Mouse (Mus musculus) inflammation-experienced regulatory T-cells, adult 6 months (primary cell): ENCODE measurements around the gene Ackr4. TPM values are rescaled to one million over a fixed set of nuclear protein-coding genes. Genes with fewer than 3 reads are reported as not detected.

Experiments
- ATAC-seq: one replicate; pipeline ENCODE4 v1.8.0; 2017
- polyA plus RNA-seq, 3 experiments: library from polyadenylated mRNA; unstranded; fragments of 100-300 nt; shearing (Covaris generic); gene quantifications; one replicate each; pipeline ENCODE4 v1.2.1; 2017

Ackr4 gene
- polyA plus RNA-seq, 3 experiments from 2014 or later: 1.3 TPM; not detected in 2

DNA sequence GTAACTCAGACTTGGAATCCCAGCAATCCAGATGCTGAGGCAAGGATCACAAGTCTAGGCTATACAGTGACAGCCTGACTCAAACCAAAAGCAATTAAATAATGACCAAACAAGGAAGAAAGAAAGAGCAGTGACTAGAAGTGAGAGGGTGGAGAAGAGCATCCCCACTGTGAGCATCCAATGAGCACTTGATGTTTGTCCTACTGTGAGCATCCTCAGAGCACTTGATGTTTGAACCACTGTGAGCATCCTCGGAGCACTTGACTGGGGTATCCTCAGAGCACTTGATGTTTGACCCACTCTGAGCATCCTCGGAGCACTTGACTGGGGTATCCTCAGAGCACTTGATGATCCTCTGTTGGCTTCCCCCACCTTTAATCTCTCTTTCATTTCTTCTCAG, 21.7 kb downstream of the Ackr4 start:
- ATAC-seq: no peak

GRCm38 (mm10) chr9:104102901-104103300, 23.8 kb downstream of the Ackr4 start:
- ATAC-seq: no peak

GRCm38 (mm10) chr9:104102301-104102700, 24.4 kb downstream of the Ackr4 start:
- ATAC-seq: no peak

DNA sequence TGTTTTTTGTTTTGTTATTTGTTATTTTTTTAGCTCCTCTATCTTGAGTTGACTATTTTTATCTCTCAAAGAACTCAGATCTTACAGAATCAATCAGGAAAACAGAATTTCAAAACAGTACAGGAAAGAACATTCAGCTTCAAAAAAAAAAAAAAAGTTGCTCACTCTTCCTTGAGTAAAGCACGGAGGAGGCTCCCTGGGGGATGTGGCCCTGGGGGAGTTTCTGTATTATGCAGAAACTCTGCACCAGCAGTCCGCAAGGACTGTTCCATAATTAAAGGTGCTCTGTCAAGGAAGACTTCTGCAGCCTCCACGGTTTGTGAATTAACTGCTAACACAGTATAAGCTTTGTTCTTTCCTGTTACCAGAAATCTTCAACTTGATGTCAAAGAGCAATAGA, 25.3 kb downstream of the Ackr4 start:
- no peak for ATAC-seq

GRCm38 (mm10) chr9:104100822-104101221, 25.9 kb downstream of the Ackr4 start:
- no peak for ATAC-seq

GRCm38 (mm10) chr9:104099060-104099459, 27.7 kb downstream of the Ackr4 start:
- peak; percentile 69 for ATAC-seq

DNA sequence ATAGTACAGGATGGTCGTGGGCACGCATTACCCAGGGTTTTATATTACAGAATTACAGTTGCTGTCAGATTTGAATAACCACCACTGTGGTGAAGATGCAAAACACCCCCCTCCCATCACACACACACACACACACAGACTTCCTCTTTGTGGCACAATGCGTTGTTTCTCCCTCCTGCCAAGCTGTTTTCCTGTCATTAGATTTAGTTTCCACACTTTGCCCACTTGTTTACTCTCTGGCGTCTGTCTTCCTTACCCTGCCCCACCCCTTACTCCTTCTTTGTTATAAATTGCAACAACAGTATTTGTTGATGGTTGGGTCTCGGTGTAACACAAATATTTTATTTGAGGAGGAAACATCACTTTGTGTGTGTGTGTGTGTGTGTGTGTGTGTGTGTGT, 28.5 kb downstream of the Ackr4 start:
- ATAC-seq: no peak

DNA sequence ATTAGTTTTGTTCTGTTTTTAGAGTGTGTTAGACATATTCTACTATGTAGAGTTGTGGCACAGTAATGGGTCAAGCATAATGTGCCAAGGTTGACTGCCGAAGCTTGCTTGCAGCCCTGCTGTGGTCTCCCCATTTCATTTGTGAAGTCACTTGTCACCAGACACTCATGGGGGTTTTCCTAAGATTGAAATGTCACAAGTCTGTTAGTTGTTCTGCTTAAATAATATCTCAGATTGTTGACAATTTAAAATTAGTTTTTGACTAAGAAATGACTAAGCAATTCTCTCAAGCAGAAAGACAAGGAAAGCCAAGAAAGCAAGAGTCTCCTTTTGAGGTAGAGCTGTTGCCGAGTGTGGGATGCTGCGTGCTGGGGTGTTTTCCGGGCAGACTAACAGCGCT, 33.8 kb downstream of the Ackr4 start:
- no peak for ATAC-seq

DNA sequence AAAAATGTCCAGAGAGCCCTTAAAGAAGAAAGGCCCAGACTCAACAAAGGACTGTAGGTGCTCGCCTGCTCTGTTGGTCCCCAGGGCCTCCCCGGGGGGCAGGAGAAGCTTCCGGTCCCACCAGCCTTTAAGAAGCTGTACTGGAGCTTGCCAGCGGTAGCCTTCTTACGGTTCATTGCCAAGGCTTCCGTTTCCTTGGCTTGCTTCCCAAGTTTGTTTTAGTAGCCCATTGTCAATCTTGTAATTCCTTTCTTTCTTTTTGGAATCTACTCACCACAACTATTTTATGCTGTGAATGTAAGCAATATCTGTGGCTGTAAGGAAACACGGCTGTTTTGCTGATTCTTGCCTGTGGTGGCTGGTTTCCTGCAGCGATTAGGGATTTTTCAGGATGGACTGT, 38.2 kb downstream of the Ackr4 start:
- no peak for ATAC-seq

GRCm38 (mm10) chr9:104085730-104086429, 40.9 kb downstream of the Ackr4 start:
- ATAC-seq: no peak

GRCm38 (mm10) chr9:104080038-104080437, 46.7 kb downstream of the Ackr4 start:
- ATAC-seq: no peak

GRCm38 (mm10) chr9:104079379-104079778, 47.4 kb downstream of the Ackr4 start:
- ATAC-seq: no peak

DNA sequence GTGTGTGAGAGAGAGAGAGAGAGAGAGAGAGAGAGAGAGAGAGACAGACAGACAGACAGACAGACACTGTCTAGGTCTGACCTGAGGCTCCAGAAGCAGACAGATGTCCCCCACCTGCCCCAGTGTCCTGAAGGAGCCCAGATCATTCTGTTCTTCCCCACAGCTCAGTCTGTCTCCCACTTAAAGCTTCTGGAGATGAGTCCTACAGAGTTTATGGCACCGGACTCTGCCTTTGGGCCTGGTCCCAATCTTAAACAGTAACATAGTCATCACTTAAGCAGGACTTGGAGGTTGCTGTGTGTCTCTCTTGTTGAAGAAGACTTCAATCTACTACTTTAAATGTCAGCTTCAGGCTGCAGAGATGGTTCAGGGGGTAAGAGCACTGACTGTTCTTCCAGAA, 48.0 kb downstream of the Ackr4 start:
- ATAC-seq: no peak

- no peak for ATAC-seq
These were observed 50.9 kb downstream of the Ackr4 start for GRCm38 (mm10) chr9:104075808-104076207.

DNA sequence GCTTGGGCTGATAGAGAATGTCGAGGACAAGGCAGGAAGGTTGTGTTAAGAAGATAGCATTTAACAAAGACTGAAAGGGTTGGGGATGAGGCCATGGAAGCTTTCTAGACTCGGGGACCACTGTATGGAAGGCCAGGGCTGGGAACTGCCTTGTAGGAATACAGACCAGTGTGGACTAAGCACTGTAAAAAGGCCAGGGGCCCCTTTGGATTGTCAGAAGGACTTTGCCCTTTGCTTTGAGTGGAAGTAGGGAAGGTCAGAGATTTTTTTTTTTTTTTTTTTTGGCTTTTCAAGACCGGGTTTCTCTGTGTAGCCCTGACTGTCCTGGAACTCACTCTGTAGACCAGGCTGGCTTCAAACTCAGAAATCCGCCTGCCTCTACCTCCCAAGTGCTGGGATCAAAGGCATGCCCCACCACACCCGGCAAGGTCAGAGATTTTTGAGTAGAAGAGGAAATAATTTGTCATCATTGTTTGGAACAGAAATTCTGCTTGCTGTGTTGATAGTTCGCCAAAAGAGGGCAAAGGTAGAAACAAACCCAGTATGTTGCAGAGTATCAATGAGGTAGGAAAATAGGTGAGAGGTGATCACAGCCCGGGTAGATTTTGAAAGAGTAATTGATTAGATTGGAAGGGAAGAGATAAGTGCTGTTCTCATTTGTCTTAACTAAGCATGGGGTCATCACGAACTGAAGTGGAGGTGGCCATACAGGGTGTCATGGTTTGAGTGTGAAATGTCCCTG, 55.7 kb downstream of the Ackr4 start:
- no peak for ATAC-seq

DNA sequence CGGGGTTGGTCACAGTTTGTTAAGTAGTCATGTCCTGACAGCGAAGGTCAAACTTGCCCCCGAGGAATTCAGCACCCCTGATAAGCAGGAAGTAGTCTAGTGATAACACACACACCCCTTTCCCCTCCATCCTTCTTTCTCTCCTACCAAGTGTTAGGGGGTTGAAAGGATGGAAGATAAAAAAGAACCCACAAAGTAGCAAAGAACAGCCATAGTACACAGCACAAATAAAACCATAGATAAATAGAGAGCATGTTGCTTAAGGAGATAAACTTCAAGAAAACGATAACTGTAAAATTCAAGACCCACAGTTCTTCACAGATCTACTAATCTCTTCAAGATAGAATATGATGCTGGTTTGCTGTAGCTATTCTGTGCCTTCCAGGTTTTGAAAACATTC, 56.5 kb downstream of the Ackr4 start:
- no peak for ATAC-seq

DNA sequence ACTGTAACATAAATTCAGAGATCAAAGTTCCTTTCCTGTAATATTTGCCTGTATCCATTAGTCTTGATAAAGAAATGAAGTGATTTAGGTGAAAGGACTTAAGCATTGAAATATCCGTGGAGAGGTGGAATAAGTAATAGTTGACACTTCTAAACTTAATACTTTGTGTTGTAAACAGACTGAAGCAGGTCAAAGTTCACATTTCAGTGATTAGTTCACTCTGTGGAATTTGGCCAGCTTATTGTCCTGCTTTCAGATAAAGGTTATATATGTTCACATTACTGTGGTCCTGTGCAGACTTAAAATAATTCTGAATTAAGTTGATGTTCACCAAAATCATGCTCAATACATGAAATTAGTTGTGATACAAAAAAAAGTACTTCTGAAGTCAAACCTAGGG, 62.2 kb downstream of the Ackr4 start:
- no peak for ATAC-seq

DNA sequence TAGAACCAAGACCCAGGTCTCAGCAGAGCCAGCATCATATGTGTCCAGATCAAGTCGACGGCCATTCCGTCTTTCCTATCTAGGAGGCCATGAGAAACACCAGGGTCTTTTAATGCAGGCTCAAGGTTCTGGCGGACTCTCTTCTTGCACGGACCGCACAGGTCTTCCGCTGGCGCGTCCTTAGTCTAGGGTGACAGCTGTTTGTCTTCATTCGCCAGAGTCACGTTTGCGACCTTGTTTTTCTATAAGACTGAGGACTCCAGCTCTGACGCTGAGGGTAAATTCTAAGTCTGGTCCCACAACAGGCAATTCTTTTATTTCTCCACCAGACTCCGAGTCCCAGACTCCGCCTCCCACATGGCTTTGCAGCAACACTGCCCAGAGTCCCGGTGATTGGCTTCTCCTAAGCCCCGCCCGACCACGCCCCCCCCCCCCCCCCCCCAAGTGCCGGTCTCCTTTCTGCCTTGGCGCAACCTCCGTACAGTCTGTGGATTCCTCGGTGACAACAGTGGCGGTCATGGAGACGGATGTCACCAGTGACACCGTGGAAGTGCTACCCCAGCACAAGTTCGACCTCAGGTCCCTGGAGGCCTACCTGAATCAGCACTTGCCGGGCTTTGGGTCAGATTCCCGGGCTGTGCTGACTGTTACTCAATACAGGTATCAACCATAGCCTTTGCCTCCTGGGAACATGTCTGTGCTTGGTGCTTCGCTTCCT, 63.3 kb downstream of the Ackr4 start, which contains the start of gene Acad11:
Gene Acad11 (plus strand): TSS at position 134 of the 718 bp plus-strand sequence.
- ATAC-seq: peak; percentile 84

DNA sequence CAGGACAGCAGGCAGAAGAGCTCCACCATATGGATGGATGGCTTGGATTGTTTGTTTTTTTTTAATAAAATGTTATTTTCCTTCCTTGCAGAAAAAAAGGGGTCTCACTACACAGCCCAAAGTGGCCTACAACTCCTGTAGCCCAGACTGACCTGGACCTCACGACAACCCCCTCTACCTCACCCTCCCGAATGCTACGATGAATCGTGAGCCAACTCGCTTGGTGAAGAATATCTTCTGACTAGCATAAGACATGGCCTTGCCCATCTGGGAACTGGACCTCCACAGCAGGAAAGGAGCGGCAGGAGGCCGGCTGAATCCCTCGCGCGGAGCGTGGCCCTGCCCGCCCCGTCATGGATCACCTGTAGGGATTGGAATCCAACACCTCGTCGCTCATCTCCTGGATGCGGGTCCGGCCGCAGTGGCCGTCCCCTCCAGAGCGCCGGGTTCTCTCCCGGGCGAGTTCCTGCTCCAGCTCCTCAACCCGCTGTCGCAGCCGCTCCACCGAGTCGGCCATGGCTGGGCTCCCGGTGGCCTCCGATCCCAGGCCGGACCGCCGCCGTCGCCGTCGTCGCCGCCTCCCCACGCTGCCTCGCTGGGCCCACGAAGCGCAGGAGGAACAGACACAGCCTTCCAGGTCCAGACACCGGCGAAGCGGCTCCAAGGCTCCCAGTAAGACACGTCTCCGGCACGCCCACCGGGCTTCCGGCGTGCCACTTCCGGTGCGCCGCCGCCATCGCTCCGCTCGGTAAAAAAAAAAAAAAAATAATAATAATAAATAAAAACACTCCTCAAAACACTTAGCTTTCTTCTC, 64.1 kb downstream of the Ackr4 start, which contains the start of gene Uba5:
Gene Uba5 (minus strand): TSS at position 705 of the 814 bp plus-strand sequence.
- ATAC-seq: peak; percentile 77

DNA sequence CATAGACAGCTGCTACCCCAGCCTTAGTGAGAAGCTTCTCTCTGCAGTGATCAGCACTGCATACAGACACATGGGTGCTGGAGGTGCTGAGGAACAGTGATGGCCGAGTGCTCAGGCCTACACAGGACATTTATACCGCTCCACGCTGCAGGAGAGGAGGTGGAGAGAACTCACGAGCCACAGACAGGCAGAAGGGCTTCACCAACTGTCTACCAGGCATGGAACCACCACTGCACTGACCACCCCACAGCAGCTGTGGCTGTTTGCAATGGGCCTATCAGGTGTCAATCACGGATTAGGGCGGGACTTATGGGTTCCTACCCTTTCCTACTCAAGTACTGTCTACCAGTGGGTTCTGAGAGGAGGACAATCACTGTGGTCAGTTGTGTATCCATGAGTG, 75.7 kb downstream of the Ackr4 start:
- ATAC-seq: no peak

DNA sequence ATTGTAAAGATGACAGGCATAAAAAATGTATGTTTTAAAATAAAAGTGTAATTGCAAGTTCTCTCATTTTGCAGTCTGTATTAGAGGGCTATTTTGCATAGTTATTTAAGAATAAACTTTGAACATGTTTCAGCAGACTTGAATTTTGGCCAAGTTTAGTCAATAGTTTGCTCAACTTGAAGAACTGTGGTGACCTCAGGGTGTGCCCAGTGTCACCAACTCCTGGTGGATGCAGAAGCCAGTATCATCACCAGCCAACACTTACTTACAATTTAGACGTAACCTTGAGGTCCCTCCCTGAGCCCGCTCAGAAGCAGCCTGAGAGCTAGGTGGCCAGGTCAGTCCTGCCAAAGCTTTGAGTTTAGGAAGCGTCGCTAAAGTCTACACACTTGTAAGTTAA, 83.1 kb downstream of the Ackr4 start:
- no peak for ATAC-seq

GRCm38 (mm10) chr9:104040362-104040761, 86.4 kb downstream of the Ackr4 start, which contains the start of gene Gm28305:
Gene Gm28305, plus strand, starts transcription at chr9:104040662.
- no peak for ATAC-seq
